Mouse (Mus musculus) adrenal gland, postnatal 25 days (tissue): ENCODE measurements around the gene Il17ra. TPM values are rescaled to one million over a fixed set of nuclear protein-coding genes. Genes with fewer than 3 reads are reported as not detected.

Experiments
- DNase-seq: peaks from one replicate; pipeline ENCODE4 v3.0.0; 2021; ENCODE audit warnings: mixed read lengths
- total RNA-seq: library from RNA; stranded (reverse); gene quantifications from 2 replicates; pipeline ENCODE4 v1.2.3, GENCODE M21; 2021

Gene Il17ra
- total RNA-seq, 1 experiment from 2014 or later: 14.5 TPM

DNA sequence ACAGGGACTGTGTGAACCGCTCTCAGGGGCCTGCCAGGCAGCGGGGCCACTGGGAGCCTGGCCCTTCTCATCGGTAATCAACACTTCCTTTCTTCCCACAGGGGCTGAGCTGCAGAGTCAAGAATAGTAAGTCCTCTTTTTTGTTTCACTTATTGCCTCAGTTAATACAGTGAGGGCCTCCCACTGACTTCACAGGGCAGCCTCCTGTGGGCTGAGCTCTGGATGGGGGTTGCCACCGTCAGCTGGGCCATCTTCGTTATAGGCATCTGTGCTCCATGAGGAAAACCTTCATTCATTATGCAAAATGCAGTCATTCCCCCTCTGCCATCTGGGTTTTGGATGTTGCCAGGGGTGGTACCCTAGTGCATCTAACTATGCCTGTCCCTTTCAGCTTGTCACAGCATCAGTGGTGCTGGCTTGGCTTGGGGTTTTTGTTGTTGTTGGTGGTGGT lies 9.0 kb downstream of the Il17ra start:
- no peak for DNase-seq

DNA sequence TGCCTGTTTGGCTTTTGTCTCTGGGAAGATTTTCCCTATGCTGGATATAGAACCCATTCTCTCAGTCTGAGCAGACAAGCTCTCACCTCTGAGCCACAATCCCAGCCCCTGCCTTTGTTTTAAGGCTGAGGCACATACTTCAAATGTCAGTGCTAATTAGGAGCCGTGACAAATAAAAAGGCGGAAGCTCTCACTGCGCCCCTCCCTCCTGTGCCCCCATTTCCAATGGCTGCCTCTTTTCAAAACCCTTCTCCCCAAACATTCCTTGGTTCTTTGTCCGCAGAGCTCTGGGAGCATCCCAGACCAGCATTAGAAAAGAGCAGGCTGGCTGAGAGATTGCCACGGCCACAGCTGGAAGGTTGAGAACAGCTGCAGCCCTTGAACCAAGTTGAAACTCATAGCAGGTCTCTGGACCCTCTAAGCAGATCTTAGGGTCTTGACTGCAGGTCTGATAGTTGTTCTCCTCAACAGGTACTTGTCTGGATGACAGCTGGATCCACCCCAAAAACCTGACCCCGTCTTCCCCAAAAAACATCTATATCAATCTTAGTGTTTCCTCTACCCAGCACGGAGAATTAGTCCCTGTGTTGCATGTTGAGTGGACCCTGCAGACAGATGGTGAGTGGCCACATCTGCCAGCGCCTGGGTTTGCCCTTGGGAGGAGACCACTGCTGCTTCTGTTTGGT lies 9.6 kb downstream of the Il17ra start:
- no peak for DNase-seq

- no peak for DNase-seq
Measured at GRCm38 (mm10) chr6:120473427-120473826, 10.4 kb downstream of the Il17ra start.

DNA sequence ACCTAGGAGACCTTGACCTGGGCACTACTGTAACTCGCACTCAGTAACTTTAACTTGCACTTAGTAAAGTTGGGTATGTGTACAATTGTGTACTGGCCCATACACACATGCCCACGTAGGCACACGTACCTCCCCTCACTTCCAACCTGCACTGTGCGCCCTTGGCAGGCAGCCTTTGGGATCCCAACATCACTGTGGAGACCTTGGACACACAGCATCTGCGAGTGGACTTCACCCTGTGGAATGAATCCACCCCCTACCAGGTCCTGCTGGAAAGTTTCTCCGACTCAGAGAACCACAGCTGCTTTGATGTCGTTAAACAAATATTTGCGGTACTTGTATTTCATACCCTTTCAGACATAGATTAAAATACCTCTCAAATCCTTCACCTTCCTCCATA lies 12.2 kb downstream of the Il17ra start:
- no peak for DNase-seq

DNA sequence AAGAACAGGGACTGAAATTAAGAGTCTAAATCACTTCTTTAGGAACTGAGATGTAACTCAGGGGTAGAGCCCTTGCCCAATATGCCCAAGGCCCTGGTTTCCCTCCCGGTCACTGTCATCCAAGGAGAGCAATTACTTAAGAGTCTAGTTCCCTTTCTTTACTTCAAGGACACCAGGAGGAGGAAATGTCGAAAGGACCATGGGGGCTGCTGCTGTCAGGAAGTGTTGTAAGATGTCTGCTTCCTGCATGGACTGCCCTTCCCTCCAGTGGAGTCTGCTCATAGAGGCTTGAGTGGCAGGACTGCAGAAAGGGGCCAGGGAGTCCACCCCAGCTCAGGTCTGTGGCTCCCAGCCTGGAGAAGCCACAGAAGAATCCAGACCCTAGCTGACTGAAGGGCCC lies 16.3 kb downstream of the Il17ra start:
- DNase-seq: no peak

- no peak for DNase-seq
Measured at GRCm38 (mm10) chr6:120480361-120480760, 17.3 kb downstream of the Il17ra start.

DNA sequence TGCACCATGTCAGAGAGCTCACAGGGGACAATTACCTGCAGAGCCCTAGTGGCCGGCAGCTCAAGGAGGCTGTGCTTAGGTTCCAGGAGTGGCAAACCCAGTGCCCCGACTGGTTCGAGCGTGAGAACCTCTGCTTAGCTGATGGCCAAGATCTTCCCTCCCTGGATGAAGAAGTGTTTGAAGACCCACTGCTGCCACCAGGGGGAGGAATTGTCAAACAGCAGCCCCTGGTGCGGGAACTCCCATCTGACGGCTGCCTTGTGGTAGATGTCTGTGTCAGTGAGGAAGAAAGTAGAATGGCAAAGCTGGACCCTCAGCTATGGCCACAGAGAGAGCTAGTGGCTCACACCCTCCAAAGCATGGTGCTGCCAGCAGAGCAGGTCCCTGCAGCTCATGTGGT lies 18.5 kb downstream of the Il17ra start:
- DNase-seq: no peak

DNA sequence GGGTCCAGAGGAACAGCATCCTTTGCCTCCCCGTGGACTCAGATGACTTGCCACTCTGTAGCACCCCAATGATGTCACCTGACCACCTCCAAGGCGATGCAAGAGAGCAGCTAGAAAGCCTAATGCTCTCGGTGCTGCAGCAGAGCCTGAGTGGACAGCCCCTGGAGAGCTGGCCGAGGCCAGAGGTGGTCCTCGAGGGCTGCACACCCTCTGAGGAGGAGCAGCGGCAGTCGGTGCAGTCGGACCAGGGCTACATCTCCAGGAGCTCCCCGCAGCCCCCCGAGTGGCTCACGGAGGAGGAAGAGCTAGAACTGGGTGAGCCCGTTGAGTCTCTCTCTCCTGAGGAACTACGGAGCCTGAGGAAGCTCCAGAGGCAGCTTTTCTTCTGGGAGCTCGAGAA lies 19.0 kb downstream of the Il17ra start:
- DNase-seq: no peak

DNA sequence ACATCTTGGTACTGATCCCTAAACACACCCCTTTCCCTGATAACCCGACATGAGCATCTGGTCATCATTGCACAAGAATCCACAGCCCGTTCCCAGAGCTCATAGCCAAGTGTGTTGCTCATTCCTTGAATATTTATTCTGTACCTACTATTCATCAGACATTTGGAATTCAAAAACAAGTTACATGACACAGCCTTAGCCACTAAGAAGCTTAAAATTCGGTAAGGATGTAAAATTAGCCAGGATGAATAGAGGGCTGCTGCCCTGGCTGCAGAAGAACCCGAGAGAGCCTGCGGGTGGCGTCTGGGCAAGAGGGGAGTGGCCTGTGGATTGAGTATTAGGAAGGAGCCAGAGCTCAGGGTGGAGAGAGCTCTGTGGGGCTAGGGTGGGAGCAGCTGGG lies 19.7 kb downstream of the Il17ra start:
- DNase-seq: no peak

DNA sequence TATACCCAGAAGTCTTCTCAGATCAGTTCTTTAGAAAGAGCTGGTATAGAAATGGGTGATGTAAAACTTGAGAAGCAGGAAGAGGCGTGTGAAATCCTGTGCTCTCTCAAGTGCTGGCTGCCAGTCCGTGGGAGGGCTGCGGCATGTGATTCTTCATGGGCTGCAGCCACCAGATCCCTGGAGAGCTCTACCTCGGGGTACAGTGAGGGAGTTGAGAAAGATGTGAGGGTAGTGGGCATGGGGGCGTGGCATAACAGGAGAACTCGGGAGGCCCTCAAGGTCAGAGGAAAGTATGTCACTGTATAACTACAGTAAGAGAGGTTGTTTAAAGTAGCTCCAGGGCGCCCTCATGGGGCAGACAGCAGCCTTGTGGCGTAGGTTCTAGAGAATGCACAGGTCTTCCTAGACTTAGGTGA lies 20.2 kb downstream of the Il17ra start:
- peak; percentile 46 for DNase-seq

DNA sequence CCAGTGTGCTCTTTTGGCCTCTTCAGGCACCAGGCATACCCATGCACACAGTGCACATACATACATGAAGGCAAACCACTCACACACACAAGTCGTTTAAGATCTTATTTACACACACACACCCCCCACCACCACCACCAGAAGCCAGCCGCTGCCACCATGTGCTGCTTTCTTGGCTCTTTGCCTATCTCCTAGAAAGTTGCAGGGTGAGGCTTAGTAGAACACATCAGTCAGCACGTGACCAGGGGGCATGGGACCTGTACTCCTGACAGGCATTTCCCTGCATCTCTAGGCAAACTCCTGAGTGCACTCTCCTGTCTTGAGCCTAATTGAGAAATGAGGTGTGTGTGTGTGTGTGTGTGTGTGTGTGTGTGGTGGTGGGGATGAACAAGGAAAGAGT lies 22.0 kb downstream of the Il17ra start:
- no peak for DNase-seq

GRCm38 (mm10) chr6:120486051-120486510 lies 23.0 kb downstream of the Il17ra start:
- no peak for DNase-seq

DNA sequence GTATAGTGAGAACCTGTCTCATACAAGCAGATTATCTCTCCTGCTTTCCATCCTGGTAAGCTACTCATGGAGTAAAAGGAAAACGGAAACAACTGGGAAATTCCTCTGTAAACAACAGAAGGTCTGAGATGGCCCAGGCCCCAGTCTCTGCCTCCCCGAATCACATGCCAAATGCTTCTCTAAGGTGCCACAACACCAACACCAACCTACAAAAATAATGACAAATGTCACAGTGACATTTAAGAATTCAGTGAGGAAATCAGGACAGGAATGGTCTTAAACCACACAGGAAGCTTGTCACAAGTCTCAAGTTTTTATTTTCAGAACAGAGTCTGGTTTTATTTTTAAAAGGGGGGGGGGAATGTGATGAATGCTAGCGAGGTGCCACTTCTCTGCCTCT lies 25.6 kb downstream of the Il17ra start:
- DNase-seq: no peak

- DNase-seq: no peak
Measured at GRCm38 (mm10) chr6:120489461-120489860, 26.4 kb downstream of the Il17ra start.

GRCm38 (mm10) chr6:120491064-120491463 lies 28.0 kb downstream of the Il17ra start:
- no peak for DNase-seq

DNA sequence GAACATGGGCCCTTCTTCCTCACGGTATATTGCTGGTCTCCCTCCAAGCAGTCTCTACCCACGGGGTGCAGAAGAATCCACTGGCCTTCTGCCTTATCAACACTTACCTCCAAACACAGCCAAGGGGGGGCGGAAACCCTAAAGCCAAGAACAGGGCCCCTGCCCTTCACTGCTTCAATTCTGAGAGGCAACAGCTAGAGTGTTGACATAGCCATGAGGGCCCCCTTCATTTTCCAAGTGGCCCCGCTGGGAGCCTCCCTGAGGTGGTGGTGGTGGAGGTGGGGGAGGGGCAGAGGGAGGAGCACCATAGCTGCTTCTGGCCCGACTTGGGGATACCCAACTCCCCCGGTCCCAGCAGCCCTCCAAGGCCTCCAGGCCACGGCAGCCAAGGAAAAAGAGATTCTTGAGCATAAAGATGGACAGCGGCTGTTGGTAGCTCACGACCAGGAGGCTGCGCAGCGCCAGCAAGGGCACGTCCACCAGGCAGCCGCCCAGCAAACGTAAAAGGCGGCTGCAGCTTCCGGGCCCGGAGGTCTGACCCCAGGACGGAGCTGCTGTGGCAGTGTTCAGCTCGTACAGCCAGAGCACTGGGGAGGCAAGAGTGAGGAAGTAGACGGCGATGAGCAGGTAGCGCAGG lies 28.9 kb downstream of the Il17ra start:
- no peak for DNase-seq

DNA sequence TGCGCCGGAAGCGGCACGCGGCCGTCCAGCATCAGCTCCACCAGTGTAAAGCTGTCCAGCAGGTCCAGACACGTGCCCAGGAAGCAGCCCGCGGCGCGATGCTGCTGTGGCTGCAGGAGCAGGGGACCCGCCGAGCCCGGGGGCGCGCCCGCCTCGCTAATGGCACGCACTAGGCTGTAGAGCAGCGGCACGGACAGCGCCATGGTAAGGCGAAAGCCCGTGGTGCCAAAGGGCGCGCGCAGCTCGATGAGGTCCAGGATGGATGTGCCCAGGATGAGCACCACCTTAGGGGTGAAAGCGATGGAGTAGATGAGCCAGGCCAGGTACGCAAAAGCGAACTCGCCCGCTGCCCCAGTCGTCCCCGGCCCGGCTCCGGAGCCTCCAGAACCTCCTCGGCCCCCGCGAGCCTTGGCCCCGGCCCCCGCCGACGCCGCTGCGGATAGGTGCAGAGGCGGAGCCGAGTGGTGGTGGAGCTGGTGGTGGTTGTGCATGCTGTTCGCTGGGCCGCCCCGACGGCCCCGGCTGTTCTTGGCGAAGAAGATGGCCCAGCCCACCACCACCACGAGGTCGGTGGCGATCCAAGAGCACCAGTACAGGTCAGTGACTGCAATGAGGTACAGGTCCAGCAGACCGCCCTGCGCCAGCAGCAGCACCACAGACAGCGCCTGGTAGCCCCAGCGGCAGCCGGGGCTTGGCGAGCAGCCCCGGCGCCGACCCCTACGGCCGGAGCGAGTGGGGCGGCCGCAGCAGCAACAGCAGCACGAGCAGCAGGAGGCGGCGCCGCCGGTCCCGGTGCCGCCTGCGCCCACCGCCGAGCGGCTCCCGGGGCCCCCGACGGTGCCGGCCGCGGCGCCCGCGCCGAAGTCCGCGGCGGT lies 29.7 kb downstream of the Il17ra start:
- DNase-seq: peak; percentile 22

DNA sequence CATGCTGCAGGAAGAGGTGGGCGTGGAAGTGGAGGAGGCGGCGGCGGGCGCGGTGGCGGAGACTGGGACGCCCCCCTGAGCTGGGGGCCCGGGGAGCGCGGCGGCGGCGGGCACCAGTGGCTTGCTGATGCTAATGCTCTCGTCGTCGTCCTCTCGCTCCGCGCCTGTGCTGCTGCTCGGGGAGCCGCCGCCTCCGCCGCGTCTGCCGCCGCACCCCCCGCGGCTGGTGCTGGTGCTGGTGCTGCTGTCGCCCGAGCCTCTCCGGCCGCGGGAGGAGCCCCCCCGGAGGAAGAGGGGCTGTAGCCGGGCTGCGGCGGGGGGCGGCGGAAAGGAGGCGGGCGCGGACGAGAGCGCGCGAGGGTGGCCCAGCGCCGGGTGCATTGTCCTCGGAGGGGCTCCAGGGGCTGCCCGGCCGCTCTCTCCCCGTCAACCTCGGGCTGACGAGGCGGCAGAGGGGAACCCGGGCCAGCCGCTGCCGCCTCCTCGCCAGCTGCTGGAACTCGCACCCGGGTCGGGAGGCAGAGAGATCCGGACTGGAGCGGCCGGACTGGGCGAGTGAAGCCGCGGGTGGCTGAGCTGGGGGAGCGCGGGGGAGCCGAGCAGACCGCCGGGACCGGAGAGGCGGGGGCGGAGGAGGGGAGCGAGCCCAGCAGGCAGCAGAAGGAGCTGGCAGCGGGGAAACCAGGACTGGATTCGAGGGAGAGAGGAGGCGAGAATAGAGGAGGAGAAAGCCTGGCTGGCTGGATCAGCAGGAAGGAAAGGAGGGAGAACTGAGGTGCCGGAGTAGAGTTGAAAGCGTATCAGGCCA lies 30.5 kb downstream of the Il17ra start, which contains the start of gene Tmem121b:
Gene Tmem121b (minus strand): TSS at position 434 of the 808 bp plus-strand sequence.
- peak; percentile 45 for DNase-seq

DNA sequence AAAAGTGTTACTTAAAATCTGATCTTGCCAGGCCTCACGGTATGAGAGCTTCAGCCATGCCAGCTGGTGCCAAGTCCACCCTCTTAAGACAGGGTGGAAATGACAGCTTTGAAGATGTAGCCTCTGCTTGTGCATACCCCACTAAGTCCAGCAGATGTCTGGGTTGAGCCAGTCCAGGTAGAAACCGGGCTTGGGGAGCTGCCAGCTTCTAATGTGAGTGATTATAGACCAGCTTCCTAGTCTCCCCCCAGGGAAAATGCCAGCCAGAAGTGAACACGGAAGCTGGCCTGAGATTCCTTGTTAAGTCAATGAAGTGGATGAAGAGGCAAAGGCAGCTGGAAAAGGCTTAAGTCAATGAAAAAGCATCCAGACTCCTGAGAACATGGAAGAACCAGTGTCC lies 33.5 kb downstream of the Il17ra start:
- DNase-seq: no peak

DNA sequence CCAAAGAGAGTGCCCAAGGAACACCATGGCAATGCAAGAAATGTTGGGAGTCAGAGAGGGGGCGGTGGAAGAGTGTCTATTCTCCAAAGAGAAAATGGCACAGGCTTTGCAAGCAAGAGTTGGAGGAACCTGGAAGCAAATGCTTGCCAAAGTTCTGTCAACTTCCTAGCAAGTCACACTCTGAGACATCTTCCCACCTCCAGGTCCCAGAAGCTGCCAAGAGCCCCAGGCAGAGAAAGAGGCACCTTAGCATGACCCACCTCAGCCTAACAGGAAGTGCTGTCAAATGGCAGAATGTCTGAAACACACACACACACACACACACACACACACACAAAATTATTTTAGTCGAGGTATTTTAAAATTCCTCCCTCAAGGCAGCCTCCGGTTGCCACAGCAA lies 41.0 kb downstream of the Il17ra start:
- no peak for DNase-seq

DNA sequence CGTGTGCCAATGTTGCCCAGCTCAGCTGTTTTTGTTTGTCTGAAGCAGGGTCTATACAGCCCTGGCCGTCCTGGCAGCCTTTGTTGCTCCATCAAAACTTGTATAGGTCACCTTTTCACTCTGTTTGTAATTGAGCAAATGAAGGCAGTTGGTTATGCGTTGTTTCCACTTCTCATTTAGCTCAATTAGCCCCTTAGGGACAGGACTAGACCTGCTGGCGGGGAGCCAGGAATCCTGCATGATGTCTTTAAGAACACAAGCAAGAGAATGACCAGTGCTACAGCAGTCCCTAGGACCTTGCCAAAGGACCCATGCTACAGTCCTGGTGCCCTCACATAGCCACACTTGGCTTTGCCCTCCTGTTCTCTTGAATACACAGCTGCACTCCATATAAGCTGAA lies 42.5 kb downstream of the Il17ra start:
- DNase-seq: no peak

- no peak for DNase-seq
Measured at GRCm38 (mm10) chr6:120508645-120509044, 45.6 kb downstream of the Il17ra start.
